Mouse (Mus musculus) ES-E14 (cell line): ENCODE data around the gene Xrcc1. TPM values are rescaled to one million over a fixed set of nuclear protein-coding genes. Genes with fewer than 3 reads are reported as not detected.
"Not testable (repeated sequence)": the region's sequence is repeated elsewhere in the genome, so short reads cannot be mapped to it uniquely, and the experiment has no call there.

Experiments used
- DNase-seq: peaks from one replicate; pipeline ENCODE4 v3.0.0-alpha.2; 2013; ENCODE audit warnings: low read depth, low spot score
- H3K27ac ChIP-seq: 2 replicates; pipeline ENCODE4 v1.5.1; 2012; ENCODE audit warnings: low read depth, mild to moderate bottlenecking, low read length, moderate library complexity, mixed read lengths; ENCODE audit not compliant: poor library complexity, insufficient read depth, severe bottlenecking
- H3K36me3 ChIP-seq: 2 replicates; pipeline ENCODE4 v1.6.1; 2012; ENCODE audit warnings: mild to moderate bottlenecking, low read length, moderate library complexity, mixed read lengths; ENCODE audit not compliant: control insufficient read depth, poor library complexity, insufficient read depth, severe bottlenecking
- H3K4me1 ChIP-seq, 2 experiments: fragments of 150-350 bp in 1 of 2; sonication (generic) in 1 of 2; 2 replicates each; pipeline ENCODE4 v1.6.1; 2012; ENCODE audit warnings: low read length in 2 of 2, mild to moderate bottlenecking in 1 of 2, mixed read lengths in 1 of 2; ENCODE audit not compliant: control insufficient read depth in 2 of 2, insufficient read depth in 2 of 2, poor library complexity in 1 of 2
- H3K4me3 ChIP-seq, 2 experiments: fragments of 150-350 bp in 1 of 2; sonication (generic) in 1 of 2; 2 replicates each; pipeline ENCODE4 v1.5.1; 2012; ENCODE audit warnings: low read length in 2 of 2, low read depth in 1 of 2, mild to moderate bottlenecking in 1 of 2, mixed read lengths in 1 of 2; ENCODE audit not compliant: insufficient read depth in 1 of 2, poor library complexity in 1 of 2, severe bottlenecking in 1 of 2
- H3K9ac ChIP-seq: 2 replicates; pipeline ENCODE4 v1.6.1; 2012; ENCODE audit warnings: low read depth, mild to moderate bottlenecking, low read length, mixed read lengths; ENCODE audit not compliant: poor library complexity, insufficient read depth, severe bottlenecking
- H3K9me3 ChIP-seq: fragments of 150-350 bp; sonication (generic); 2 replicates; pipeline ENCODE4 v1.6.1; 2012; ENCODE audit warnings: low read depth, mild to moderate bottlenecking, low read length; ENCODE audit not compliant: control insufficient read depth, insufficient read depth
- CHD2 ChIP-seq: IDR thresholded peaks from 2 replicates; pipeline ENCODE4 v1.6.1; 2014; ENCODE audit warnings: mild to moderate bottlenecking, low read depth, low read length, inconsistent platforms
- HCFC1 ChIP-seq: IDR thresholded peaks from 2 replicates; pipeline ENCODE4 v1.6.1; 2012; ENCODE audit warnings: low read length, inconsistent platforms, borderline replicate concordance; ENCODE audit not compliant: insufficient read depth
- MAFK ChIP-seq: IDR thresholded peaks from 2 replicates; pipeline ENCODE4 v1.6.1; 2014; ENCODE audit warnings: mild to moderate bottlenecking, low read depth, low read length, inconsistent platforms; ENCODE audit not compliant: insufficient read depth
- ZC3H11A ChIP-seq: IDR thresholded peaks from 2 replicates; pipeline ENCODE4 v1.6.1; 2012; ENCODE audit warnings: low read depth, mild to moderate bottlenecking, inconsistent platforms, low read length, borderline replicate concordance
- ZNF384 ChIP-seq: IDR thresholded peaks from 2 replicates; pipeline ENCODE4 v1.6.1; 2012; ENCODE audit warnings: low read depth, low read length, inconsistent platforms
- in situ Hi-C, 2 experiments: fragments of 600-800 bp; cut with MboI; formaldehyde crosslinking; loops; one replicate each; pipeline ENCODE4 v1.15.1; 2025; ENCODE audit warnings: low sequenced_read_pairs in 2 of 2, inconsistent platforms in 1 of 2; ENCODE audit not compliant: unreplicated experiment in 2 of 2
- total RNA-seq: library from RNA; depleted of rRNA; stranded (reverse); fragments of 300-350 nt; gene quantifications from 2 replicates; pipeline ENCODE4 v1.2.3, GENCODE M21; 2012

The Xrcc1 gene
- total RNA-seq, 1 experiment = 69.7 TPM

- DNase-seq = peak; percentile 82
- H3K27ac ChIP-seq = peak overlapping the region; percentile 80
- in situ Hi-C loops = loop anchor here in 1 of 2 experiments (25.0 kb wide), 1 partner anchor 105 kb away; no protein-coding TSS in a partner anchor
- no peak overlapping the region for H3K9ac ChIP-seq
- TF ChIP-seq ZNF384 = no peak
- no peak for TF ChIP-seq ZC3H11A
- TF ChIP-seq CHD2 = 0 out of 2 replicates have a peak, but pooled peaks have one; percentile 28
- peaks cover 9 to 39% of the 10 kb centered on the region in 2 experiments for H3K4me1 ChIP-seq
- H3K9me3 ChIP-seq = no peaks in the 10 kb centered on the region
- H3K4me3 ChIP-seq = no peak overlapping the region
- H3K36me3 ChIP-seq = peaks cover 11% of the 10 kb centered on the region; the same call in 1 of the 2 replicates
Measured at GRCm38 (mm10) chr7:24517077-24517476, 29.0 kb upstream of the Xrcc1 start.

GRCm38 (mm10) chr7:24517654-24518053 lies 28.4 kb upstream of the Xrcc1 start:
- in situ Hi-C loops = loop anchor here in 1 of 2 experiments (25.0 kb wide), 1 partner anchor 105 kb away; no protein-coding TSS in a partner anchor
- H3K27ac ChIP-seq = peak overlapping the region; percentile 80
- TF ChIP-seq MAFK (no peak), ZNF384 (no peak), CHD2 (no peak), ZC3H11A (no peak), HCFC1 (no peak)
- H3K36me3 ChIP-seq = peaks cover 10% of the 10 kb centered on the region; the same call in 1 of the 2 replicates
- no peak overlapping the region for H3K4me3 ChIP-seq
- H3K9ac ChIP-seq = peak overlapping the region; percentile 23; the same call in 1 of the 2 replicates
- DNase-seq = no peak
- peaks cover 9 to 37% of the 10 kb centered on the region in 2 experiments for H3K4me1 ChIP-seq
- no peaks in the 10 kb centered on the region for H3K9me3 ChIP-seq

- Histone ChIP-seq H3K9ac (no peak overlapping the region), H3K4me1 (peaks cover 9 to 39% of the 10 kb centered on the region in 2 experiments), H3K27ac (no peak overlapping the region), H3K9me3 (no peaks in the 10 kb centered on the region), H3K4me3 (no peak overlapping the region), H3K36me3 (peaks cover 4% of the 10 kb centered on the region; the same call in 1 of the 2 replicates)
- TF ChIP-seq ZNF384 (no peak), ZC3H11A (no peak), CHD2 (no peak), HCFC1 (no peak), MAFK (no peak)
- no peak for DNase-seq
- in situ Hi-C loops = loop anchor here in 1 of 2 experiments (25.0 kb wide), 1 partner anchor 107 kb away; no protein-coding TSS in a partner anchor
Measured at GRCm38 (mm10) chr7:24519130-24519529, 27.0 kb upstream of the Xrcc1 start.

- not testable (repeated sequence) for H3K4me3 ChIP-seq, H3K9ac ChIP-seq, DNase-seq, H3K27ac ChIP-seq, H3K36me3 ChIP-seq, H3K9me3 ChIP-seq
- H3K4me1 ChIP-seq = peaks cover 9 to 35% of the 10 kb centered on the region in 2 experiments
- in situ Hi-C loops = loop anchor here in 1 of 2 experiments (25.0 kb wide), 1 partner anchor 108 kb away; no protein-coding TSS in a partner anchor
Measured at GRCm38 (mm10) chr7:24520054-24520453, 26.0 kb upstream of the Xrcc1 start.

GRCm38 (mm10) chr7:24522805-24523204 lies 23.3 kb upstream of the Xrcc1 start:
- Histone ChIP-seq H3K36me3 (no peaks in the 10 kb centered on the region), H3K4me1 (peaks cover 4 to 16% of the 10 kb centered on the region in 2 experiments), H3K9ac (no peak overlapping the region), H3K9me3 (no peaks in the 10 kb centered on the region), H3K4me3 (no peak overlapping the region), H3K27ac (no peak overlapping the region)
- in situ Hi-C loops = loop anchor here in 1 of 2 experiments (25.0 kb wide), 1 partner anchor 111 kb away; no protein-coding TSS in a partner anchor
- TF ChIP-seq HCFC1 (no peak), ZNF384 (no peak), MAFK (no peak)
- DNase-seq = no peak
